Mouse (Mus musculus): ENCODE results near the gene Ctrl. TPM values are rescaled to one million over a fixed set of nuclear protein-coding genes. Genes with fewer than 3 reads are reported as not detected.
A peak's percentile ranks its signal among the peaks of the same experiment; 100 is the strongest.

The Ctrl gene
- polyA plus RNA-seq, 1 experiment from 2014 or later: 2.6 TPM

- no peak within 1 kb of the TSS for H3K4me2 ChIP-seq (ENCODE audit: low read length)
- peaks cover under 1% of the 10 kb centered on the region for H3K4me1 ChIP-seq (replicated peaks; ENCODE audit: control insufficient read depth, insufficient read depth, low read length)
- H3K27me3 ChIP-seq (replicated peaks; ENCODE audit: control insufficient read depth, insufficient read depth, low read length): no peaks in the 10 kb centered on the region
- ATAC-seq: peak; percentile 54; the same call in 1 of the 2 replicates
- H3K4me3 ChIP-seq (replicated peaks; ENCODE audit: low read length): no peak within 1 kb of the TSS
- no peaks in the 10 kb centered on the region for H3K36me3 ChIP-seq (ENCODE audit: control insufficient read depth, insufficient read depth)
- H3K9ac ChIP-seq (replicated peaks; ENCODE audit: low read depth, low read length): no peak within 1 kb of the TSS
- no peak within 1 kb of the TSS for H3K27ac ChIP-seq (ENCODE audit: low read length)
- 35% methylated on average over 8 of the region's 8 CpGs for WGBS
- H3K9me3 ChIP-seq (ENCODE audit: control insufficient read depth, low read length): no peaks in the 10 kb centered on the region
These were observed 9.7 kb upstream of the Ctrl start, which contains the start of gene Lcat for GRCm38 (mm10) chr8:105943321-105943739. Gene Lcat (minus strand): TSS chr8:105943382.

GRCm38 (mm10) chr8:105942542-105942941, 8.9 kb upstream of the Ctrl start:
- H3K27ac ChIP-seq (ENCODE audit: low read length): no peak overlapping the region
- peaks cover 7% of the 10 kb centered on the region for H3K4me1 ChIP-seq (replicated peaks; ENCODE audit: control insufficient read depth, insufficient read depth, low read length)
- no peak overlapping the region for H3K9ac ChIP-seq (replicated peaks; ENCODE audit: low read depth, low read length)
- no peak overlapping the region for H3K4me2 ChIP-seq (ENCODE audit: low read length)
- WGBS: 92% methylated on average over 5 of the region's 5 CpGs
- H3K36me3 ChIP-seq (ENCODE audit: control insufficient read depth, insufficient read depth): no peaks in the 10 kb centered on the region
- H3K27me3 ChIP-seq (replicated peaks; ENCODE audit: control insufficient read depth, insufficient read depth, low read length): no peaks in the 10 kb centered on the region
- H3K9me3 ChIP-seq (ENCODE audit: control insufficient read depth, low read length): no peaks in the 10 kb centered on the region
- no peak for ATAC-seq
- H3K4me3 ChIP-seq (replicated peaks; ENCODE audit: low read length): no peak overlapping the region

- peaks cover 7% of the 10 kb centered on the region for H3K4me1 ChIP-seq (replicated peaks; ENCODE audit: control insufficient read depth, insufficient read depth, low read length)
- no peak for ATAC-seq
These were observed 8.4 kb upstream of the Ctrl start for GRCm38 (mm10) chr8:105942026-105942425.

GRCm38 (mm10) chr8:105938306-105938669, 4.6 kb upstream of the Ctrl start, which contains the start of gene Psmb10:
Gene Psmb10 (minus strand): TSS chr8:105938444.
- H3K4me3 ChIP-seq (replicated peaks; ENCODE audit: low read length): peak within 1 kb of the TSS; percentile 68
- no peaks in the 10 kb centered on the region for H3K27me3 ChIP-seq (replicated peaks; ENCODE audit: control insufficient read depth, insufficient read depth, low read length)
- no peaks in the 10 kb centered on the region for H3K36me3 ChIP-seq (ENCODE audit: control insufficient read depth, insufficient read depth)
- H3K9me3 ChIP-seq (ENCODE audit: control insufficient read depth, low read length): no peaks in the 10 kb centered on the region
- WGBS: 38% methylated on average over 4 of the region's 4 CpGs
- H3K4me2 ChIP-seq (ENCODE audit: low read length): peak within 1 kb of the TSS; percentile 99
- ATAC-seq: no peak
- peak within 1 kb of the TSS; percentile 91 for H3K9ac ChIP-seq (replicated peaks; ENCODE audit: low read depth, low read length)
- peaks cover 11% of the 10 kb centered on the region for H3K4me1 ChIP-seq (replicated peaks; ENCODE audit: control insufficient read depth, insufficient read depth, low read length)
- peak within 1 kb of the TSS; percentile 82 for H3K27ac ChIP-seq (ENCODE audit: low read length)

More at GRCm38 (mm10) chr8:105942026-105942425, 8.4 kb upstream of the Ctrl start:
- Histone ChIP-seq H3K4me2 (ENCODE audit: low read length) (no peak overlapping the region), H3K27me3 (replicated peaks; ENCODE audit: control insufficient read depth, insufficient read depth, low read length) (no peaks in the 10 kb centered on the region), H3K4me3 (replicated peaks; ENCODE audit: low read length) (no peak overlapping the region), H3K27ac (ENCODE audit: low read length) (no peak overlapping the region), H3K9ac (replicated peaks; ENCODE audit: low read depth, low read length) (no peak overlapping the region), H3K36me3 (ENCODE audit: control insufficient read depth, insufficient read depth) (no peaks in the 10 kb centered on the region), H3K9me3 (ENCODE audit: control insufficient read depth, low read length) (no peaks in the 10 kb centered on the region)
- WGBS: 91% methylated on average over 11 of the region's 11 CpGs

GRCm38 (mm10) chr8:105937496-105938305, 4.0 kb upstream of the Ctrl start:
- WGBS: under 1% methylated on average over 33 of the region's 33 CpGs
- peak overlapping the region; percentile 91 for H3K9ac ChIP-seq (replicated peaks; ENCODE audit: low read depth, low read length)

GRCm38 (mm10) chr8:105936866-105937475, 3.3 kb upstream of the Ctrl start:
- H3K9ac ChIP-seq (replicated peaks; ENCODE audit: low read depth, low read length): peak overlapping the region; percentile 91
- H3K27me3 ChIP-seq (replicated peaks; ENCODE audit: control insufficient read depth, insufficient read depth, low read length): no peaks in the 10 kb centered on the region
- peak overlapping the region; percentile 99 for H3K4me2 ChIP-seq (ENCODE audit: low read length)
- peak; percentile 85 for ATAC-seq
- peak overlapping the region; percentile 82 for H3K27ac ChIP-seq (ENCODE audit: low read length)
- H3K36me3 ChIP-seq (ENCODE audit: control insufficient read depth, insufficient read depth): no peaks in the 10 kb centered on the region
- H3K9me3 ChIP-seq (ENCODE audit: control insufficient read depth, low read length): no peaks in the 10 kb centered on the region
- WGBS: 0% methylated on average over 30 of the region's 30 CpGs
- peak overlapping the region; percentile 68 for H3K4me3 ChIP-seq (replicated peaks; ENCODE audit: low read length)
- H3K4me1 ChIP-seq (replicated peaks; ENCODE audit: control insufficient read depth, insufficient read depth, low read length): peaks cover 11% of the 10 kb centered on the region

More at GRCm38 (mm10) chr8:105937496-105938305, 4.0 kb upstream of the Ctrl start:
- Histone ChIP-seq H3K9me3 (ENCODE audit: control insufficient read depth, low read length) (no peaks in the 10 kb centered on the region), H3K36me3 (ENCODE audit: control insufficient read depth, insufficient read depth) (no peaks in the 10 kb centered on the region), H3K4me1 (replicated peaks; ENCODE audit: control insufficient read depth, insufficient read depth, low read length) (peaks cover 11% of the 10 kb centered on the region), H3K27me3 (replicated peaks; ENCODE audit: control insufficient read depth, insufficient read depth, low read length) (no peaks in the 10 kb centered on the region), H3K4me3 (replicated peaks; ENCODE audit: low read length) (peak overlapping the region; percentile 68), H3K27ac (ENCODE audit: low read length) (peak overlapping the region; percentile 82), H3K4me2 (ENCODE audit: low read length) (peak overlapping the region; percentile 99)
- ATAC-seq: peak; percentile 24; the same call in 1 of the 2 replicates

- Histone ChIP-seq H3K27ac (ENCODE audit: low read length) (no peak overlapping the region), H3K36me3 (ENCODE audit: control insufficient read depth, insufficient read depth) (no peaks in the 10 kb centered on the region), H3K4me3 (replicated peaks; ENCODE audit: low read length) (peak overlapping the region; percentile 68), H3K4me2 (ENCODE audit: low read length) (peak overlapping the region; percentile 99), H3K9me3 (ENCODE audit: control insufficient read depth, low read length) (no peaks in the 10 kb centered on the region), H3K27me3 (replicated peaks; ENCODE audit: control insufficient read depth, insufficient read depth, low read length) (no peaks in the 10 kb centered on the region), H3K4me1 (replicated peaks; ENCODE audit: control insufficient read depth, insufficient read depth, low read length) (peaks cover 11% of the 10 kb centered on the region), H3K9ac (replicated peaks; ENCODE audit: low read depth, low read length) (peak overlapping the region; percentile 91)
- WGBS: 30% methylated on average over 7 of the region's 7 CpGs
- ATAC-seq: no peak
These were observed 2.4 kb upstream of the Ctrl start for GRCm38 (mm10) chr8:105935863-105936603.

- no peak for ATAC-seq
- H3K4me3 ChIP-seq (replicated peaks; ENCODE audit: low read length): no peak overlapping the region
- no peaks in the 10 kb centered on the region for H3K27me3 ChIP-seq (replicated peaks; ENCODE audit: control insufficient read depth, insufficient read depth, low read length)
- H3K4me2 ChIP-seq (ENCODE audit: low read length): no peak overlapping the region
- H3K27ac ChIP-seq (ENCODE audit: low read length): no peak overlapping the region
- H3K9me3 ChIP-seq (ENCODE audit: control insufficient read depth, low read length): no peaks in the 10 kb centered on the region
- WGBS: 85% methylated on average over 6 of the region's 6 CpGs
- no peak overlapping the region for H3K9ac ChIP-seq (replicated peaks; ENCODE audit: low read depth, low read length)
- no peaks in the 10 kb centered on the region for H3K36me3 ChIP-seq (ENCODE audit: control insufficient read depth, insufficient read depth)
- peaks cover 16% of the 10 kb centered on the region for H3K4me1 ChIP-seq (replicated peaks; ENCODE audit: control insufficient read depth, insufficient read depth, low read length)
These were observed 1.4 kb upstream of the Ctrl start for GRCm38 (mm10) chr8:105935105-105935504.

GRCm38 (mm10) chr8:105932525-105932924, 1.1 kb downstream of the Ctrl start:
- Histone ChIP-seq H3K27me3 (replicated peaks; ENCODE audit: control insufficient read depth, insufficient read depth, low read length) (no peaks in the 10 kb centered on the region), H3K9ac (replicated peaks; ENCODE audit: low read depth, low read length) (no peak overlapping the region), H3K4me2 (ENCODE audit: low read length) (no peak overlapping the region), H3K9me3 (ENCODE audit: control insufficient read depth, low read length) (no peaks in the 10 kb centered on the region), H3K4me3 (replicated peaks; ENCODE audit: low read length) (no peak overlapping the region), H3K27ac (ENCODE audit: low read length) (no peak overlapping the region), H3K4me1 (replicated peaks; ENCODE audit: control insufficient read depth, insufficient read depth, low read length) (peaks cover 8% of the 10 kb centered on the region), H3K36me3 (ENCODE audit: control insufficient read depth, insufficient read depth) (no peaks in the 10 kb centered on the region; the same call in 1 of the 2 replicates)
- 91% methylated on average over 11 of the region's 11 CpGs for WGBS
- ATAC-seq: no peak

All from forebrain, embryonic 16.5 days (tissue).